Mouse (Mus musculus) left cerebral cortex, adult 11 months (tissue): ENCODE results near the gene Mapk6.
"Not testable (repeated sequence)": the region's sequence is repeated elsewhere in the genome, so short reads cannot be mapped to it uniquely, and the experiment has no call there.

ENCODE experiments used
- DNase-seq: peaks from one replicate; pipeline ENCODE4 v3.0.0; 2022; ENCODE audit warnings: low spot score

The Mapk6 gene

GRCm38 (mm10) chr9:75382825-75383224 is 27.0 kb downstream of the Mapk6 start:
- no peak for DNase-seq

GRCm38 (mm10) chr9:75378774-75379173 is 31.0 kb downstream of the Mapk6 start:
- no peak for DNase-seq

GRCm38 (mm10) chr9:75376428-75376827 is 33.4 kb downstream of the Mapk6 start:
- no peak for DNase-seq

GRCm38 (mm10) chr9:75375606-75376005 is 34.2 kb downstream of the Mapk6 start:
- no peak for DNase-seq

DNA sequence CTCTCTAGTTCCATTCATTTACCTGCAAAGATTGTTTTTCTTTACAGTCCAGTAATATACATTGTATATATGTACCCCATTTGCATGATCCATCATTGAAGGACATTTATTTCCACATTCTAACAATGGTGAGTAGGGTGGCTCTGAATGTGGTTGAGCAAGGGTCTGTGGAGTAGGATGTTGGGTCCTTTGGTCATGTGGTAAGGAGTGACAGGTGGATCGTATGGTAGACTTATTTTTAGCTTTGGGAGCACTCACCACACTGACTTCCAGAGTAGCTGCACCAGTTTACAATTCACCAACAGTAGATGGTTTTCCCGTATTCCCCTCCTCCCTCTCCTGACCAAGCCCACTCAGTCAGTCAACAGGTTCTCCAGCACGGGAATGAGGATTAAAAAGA is 41.0 kb downstream of the Mapk6 start:
- DNase-seq: no peak

DNA sequence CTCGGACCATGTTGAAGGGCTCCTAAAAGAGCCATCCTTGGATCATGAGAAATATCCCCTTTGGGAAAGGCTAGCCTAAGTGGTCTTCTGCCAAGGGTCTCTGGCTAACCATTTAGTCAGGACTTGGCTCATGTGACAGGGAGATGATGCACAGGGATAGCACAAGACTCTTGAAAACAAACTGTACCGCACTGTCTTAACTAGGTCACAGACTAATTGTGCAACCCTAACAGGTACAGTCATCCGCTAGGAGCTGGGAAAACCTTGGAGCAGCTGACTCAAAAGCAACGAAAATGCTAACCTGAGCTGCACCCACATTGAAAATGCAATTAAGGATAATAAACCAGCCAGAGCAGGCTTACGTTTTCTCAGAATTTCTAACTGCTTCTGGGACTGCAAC is 43.6 kb downstream of the Mapk6 start:
- DNase-seq: no peak

GRCm38 (mm10) chr9:75365195-75365594 is 44.6 kb downstream of the Mapk6 start:
- no peak for DNase-seq

DNA sequence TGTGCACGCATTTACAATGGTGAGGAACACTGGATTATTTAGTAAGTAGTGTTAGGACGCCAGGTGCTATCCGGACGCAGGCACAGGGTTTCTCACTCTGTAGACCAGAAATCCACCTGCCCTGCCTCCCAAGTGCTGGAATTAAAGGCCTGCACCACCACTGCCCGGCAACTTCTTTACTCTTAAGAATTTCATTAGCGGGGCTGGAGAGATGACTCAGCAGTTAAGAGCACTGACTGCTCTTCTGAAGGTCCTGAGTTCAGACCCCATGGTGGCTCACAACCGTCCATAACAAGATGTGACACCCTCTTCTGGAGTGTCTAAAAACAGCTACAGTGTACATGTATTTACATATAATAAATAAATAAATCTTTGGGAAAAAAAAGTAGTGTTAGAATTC is 46.1 kb downstream of the Mapk6 start:
- DNase-seq: not testable (repeated sequence)

DNA sequence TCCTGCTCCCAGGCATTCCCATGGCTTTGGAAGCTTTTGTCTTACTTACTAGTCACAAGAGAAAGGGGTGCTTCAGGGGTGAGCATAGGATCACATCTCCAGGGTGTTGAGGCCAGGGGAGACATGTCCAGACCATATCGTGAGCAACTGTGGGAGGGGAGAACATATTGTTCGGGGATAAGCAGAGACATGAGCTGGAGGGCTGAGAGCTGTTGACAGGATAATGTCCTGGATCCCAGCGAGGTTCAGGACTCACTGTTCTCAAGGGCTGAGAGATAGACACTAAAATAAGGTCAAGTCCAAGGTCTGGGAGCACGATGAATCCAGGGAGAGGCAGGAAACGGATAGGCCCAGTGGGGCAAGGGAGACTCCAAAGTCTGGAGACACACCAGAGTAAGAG is 46.8 kb downstream of the Mapk6 start:
- no peak for DNase-seq

- no peak for DNase-seq
Measured at GRCm38 (mm10) chr9:75362201-75362600, 47.6 kb downstream of the Mapk6 start.

GRCm38 (mm10) chr9:75361699-75362098 is 48.1 kb downstream of the Mapk6 start:
- DNase-seq: no peak

DNA sequence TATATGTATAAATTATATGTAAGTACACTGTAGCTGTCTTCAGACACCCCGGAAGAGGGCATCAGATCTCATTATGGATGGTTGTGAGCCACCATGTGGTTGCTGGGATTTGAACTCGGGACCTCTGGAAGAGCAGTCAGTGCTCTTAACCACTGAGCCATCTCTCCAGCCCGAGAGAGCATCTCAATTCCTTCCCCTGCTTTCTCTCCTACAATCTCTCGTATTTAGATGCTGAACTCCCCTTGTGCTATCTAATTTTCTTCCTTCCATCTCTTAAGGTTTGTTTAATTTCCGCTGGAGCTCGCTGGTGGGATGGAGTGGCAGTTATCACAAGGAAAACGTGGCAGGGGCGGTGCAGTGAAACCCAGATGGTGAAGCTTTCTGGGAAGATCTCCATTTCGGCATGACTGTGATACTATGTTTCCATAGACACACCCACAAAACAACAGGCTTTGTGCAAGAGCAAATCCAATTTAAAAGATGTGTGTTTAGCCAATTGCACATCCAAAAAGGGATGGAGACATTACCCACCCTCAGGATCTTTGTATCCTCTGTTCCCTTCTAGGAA is 52.6 kb downstream of the Mapk6 start:
- no peak for DNase-seq

- DNase-seq: no peak
Measured at GRCm38 (mm10) chr9:75355783-75356182, 54.0 kb downstream of the Mapk6 start.

DNA sequence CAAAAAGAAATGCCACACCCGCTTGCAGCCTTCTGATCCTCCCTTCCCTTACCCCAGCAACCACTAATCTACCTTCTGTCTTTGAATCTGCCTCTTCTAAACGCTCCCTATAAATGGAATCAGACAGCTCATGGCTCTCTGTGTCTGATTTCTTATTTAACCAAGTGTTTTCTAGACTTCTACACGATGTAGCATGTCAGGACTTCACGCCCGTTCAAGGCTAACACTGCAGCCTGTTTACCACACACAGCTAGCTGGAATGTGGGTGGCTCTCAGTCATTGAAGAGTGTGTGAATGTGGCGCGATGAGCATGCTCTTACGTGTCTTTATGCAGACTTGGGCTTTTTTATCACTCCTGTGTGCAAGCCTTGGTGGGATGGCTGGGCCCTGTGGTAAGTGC is 56.7 kb downstream of the Mapk6 start:
- DNase-seq: no peak

DNA sequence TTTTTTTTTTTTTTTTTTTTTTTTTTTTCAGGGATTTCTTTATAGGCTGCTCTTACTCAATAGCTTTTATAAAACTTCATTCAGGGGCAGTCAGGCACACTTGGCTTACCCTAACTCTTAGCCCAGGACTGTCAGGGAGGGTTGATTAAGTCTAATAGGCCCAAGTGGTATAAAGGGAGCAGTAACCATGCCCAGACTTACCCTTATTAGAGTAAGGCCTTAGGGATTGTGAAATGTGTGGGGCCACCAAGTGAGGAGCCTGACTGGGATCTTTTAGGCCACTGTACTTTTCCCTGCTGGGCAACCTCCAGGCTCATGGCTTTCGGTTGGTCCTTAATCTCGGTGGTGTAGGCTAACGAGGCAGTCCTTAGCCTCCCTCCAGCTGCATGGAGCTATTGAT is 61.2 kb downstream of the Mapk6 start:
- DNase-seq: no peak

DNA sequence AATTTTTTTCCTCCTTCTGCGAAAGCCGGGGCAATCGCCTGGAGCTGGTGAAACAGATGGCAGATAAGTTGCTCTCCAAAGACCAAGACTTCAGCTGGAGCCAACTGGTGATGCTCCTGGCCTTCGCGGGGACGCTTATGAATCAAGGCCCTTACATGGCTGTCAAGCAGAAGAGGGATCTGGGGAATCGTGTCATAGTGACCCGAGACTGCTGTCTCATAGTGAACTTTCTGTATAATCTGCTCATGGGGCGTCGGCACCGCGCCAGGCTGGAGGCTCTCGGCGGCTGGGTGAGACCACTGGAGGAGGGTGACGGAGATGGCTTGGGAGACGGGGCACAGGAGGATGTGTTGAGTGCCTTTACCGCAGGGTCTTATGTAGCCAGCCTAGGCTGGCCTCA is 61.7 kb downstream of the Mapk6 start:
- no peak for DNase-seq

DNA sequence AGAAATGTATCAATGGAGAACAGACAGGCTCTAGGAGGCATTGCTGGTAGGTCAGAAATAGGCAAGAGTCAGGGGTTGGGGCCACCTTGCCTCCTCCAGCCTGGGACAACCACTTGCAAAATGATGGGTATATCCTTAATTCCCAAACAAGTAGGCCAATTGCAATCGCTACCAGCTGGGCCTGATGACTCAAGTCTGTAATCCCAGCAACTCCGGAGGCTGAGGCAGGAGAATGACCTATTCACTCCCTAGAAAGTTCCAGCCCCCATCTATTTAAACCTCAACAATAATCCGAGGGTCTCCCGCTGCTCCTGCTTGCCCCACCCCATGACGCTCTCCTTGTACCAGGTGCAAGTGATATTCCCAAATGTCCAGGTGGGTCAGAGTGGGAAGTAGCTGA is 62.3 kb downstream of the Mapk6 start, which contains the start of gene Bcl2l10:
Gene Bcl2l10 (plus strand): TSS at position 301 of the 400 bp plus-strand sequence.
- DNase-seq: no peak

GRCm38 (mm10) chr9:75342433-75342832 is 67.4 kb downstream of the Mapk6 start:
- DNase-seq: no peak

GRCm38 (mm10) chr9:75338016-75338415 is 71.8 kb downstream of the Mapk6 start:
- peak; percentile 83 for DNase-seq

DNA sequence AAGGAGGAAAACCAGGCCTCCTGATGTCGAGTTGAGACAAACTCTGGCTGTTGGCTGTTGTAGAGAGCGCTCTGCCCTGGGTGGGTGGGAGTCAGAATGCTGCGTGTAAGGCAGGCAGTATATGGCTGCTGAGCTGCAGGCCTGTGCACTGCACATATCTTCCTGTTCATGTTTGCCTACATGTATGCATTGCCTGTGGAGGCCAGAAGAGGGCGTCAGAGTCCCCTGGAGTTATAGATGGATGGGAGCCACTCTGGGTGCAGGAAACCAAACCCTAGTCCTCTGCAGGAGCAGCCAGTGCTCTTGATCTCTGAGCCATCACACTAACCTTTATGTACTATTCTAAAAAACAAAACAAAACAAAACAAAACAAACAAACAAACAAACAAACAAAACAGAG is 75.4 kb downstream of the Mapk6 start:
- no peak for DNase-seq

GRCm38 (mm10) chr9:75330821-75331220 is 79.0 kb downstream of the Mapk6 start:
- peak; percentile 61 for DNase-seq

DNA sequence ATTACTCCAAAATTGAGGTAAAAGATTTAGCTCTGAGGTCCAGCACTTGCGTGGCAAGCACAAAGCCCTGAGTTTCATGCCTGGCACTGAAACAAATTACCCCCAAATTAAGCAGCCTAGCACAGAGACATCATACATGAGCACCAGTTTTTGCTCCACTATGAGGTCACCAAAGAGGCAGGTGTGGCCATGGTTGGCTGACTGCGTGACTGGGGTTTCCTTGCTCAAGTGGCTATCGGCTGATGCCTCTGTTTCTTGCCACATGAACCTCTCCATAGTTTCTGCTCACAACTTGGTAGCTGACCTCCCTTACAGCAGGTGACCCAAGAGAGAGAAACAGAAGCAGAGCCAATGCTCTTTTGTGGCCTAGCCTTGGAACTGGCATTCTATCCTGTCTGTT is 81.8 kb downstream of the Mapk6 start:
- no peak for DNase-seq

DNA sequence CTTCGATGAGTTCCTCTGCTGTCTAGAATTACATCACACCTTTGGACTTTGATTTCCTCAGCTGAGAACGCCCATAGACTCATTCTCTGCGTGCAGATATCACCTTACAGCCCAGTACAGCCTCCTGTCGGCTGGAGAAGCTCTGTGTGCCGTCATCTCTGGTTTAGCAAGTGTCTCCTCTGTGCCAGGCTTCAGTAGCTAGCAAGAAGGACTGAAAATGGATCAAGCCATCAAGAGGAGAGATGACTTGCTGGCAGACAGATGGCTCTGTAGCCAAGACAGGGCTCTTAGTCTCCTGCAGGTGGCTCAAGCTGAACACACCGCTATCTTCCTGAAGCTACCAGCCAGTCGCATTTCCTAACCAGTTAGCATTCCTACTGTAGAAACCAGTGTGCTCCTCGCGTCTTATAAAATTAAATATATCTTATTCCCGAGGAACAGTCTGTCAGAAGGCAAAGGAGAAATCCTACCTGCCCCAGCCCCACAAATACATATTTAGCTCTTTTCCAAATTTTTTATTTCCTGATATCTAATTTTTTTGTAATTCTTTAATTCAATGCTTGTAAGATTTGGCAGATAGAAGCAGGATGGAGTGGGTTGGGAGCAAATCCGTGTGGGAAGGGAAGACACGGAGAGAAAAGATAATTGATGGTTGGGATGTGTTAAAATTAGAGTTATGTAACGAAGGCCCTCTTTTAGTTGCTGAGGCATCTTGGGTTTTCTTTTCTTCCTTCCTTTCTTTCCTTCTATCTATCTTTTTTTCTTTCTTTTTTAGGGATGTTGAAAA is 87.5 kb downstream of the Mapk6 start:
- peak; percentile 41 for DNase-seq

DNA sequence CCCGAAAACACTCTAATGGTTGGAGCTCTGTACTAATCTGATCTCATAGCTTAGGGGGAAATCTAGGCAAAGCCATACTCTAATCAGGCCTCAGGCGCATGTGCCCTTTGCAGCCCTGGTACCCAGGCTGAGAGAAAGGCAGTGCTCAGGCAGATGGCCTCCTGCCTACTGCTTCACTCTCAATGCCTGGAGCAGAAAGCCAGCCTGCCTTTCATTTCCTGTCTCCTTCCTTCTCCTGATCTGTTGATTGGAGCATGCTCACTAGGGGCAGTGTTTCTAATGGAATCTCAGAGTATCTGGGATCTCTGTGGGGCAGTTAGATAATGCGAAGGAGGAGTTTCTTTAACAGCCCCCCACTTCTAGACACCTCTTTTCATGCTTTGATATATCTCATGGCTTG is 90.4 kb downstream of the Mapk6 start:
- no peak for DNase-seq
